Mouse (Mus musculus): ENCODE measurements at regions not wholly inside any gene's neighbourhood (a gene's known extent, or its start where the extent isn't known, plus 50 kb on each side); places are given as distances from the start of the nearest gene placed in this dataset.
A peak's percentile ranks its signal among the peaks of the same experiment; 100 is the strongest.

- no peak for ATAC-seq
- H3K9ac ChIP-seq (replicated peaks; ENCODE audit: low read length) = no peak overlapping the region
- 87% methylated on average over 2 of the region's 2 CpGs for WGBS
These were observed 186.2 kb upstream of the Usp24 start for GRCm38 (mm10) chr4:106129803-106130202.

GRCm38 (mm10) chr4:106133746-106134730 lies 182.0 kb upstream of the Usp24 start:
- Histone ChIP-seq H3K9ac (replicated peaks; ENCODE audit: low read length) (no peak overlapping the region), H3K9me3 (ENCODE audit: low read length) (no peaks in the 10 kb centered on the region), H3K4me2 (ENCODE audit: low read depth, low read length) (no peak overlapping the region), H3K27me3 (ENCODE audit: insufficient read depth, low read length) (no peaks in the 10 kb centered on the region), H3K36me3 (ENCODE audit: insufficient read depth, low read length) (no peaks in the 10 kb centered on the region), H3K4me1 (ENCODE audit: insufficient read depth, low read length) (no peaks in the 10 kb centered on the region), H3K4me3 (ENCODE audit: low read length) (no peak overlapping the region), H3K27ac (no peak overlapping the region)
- DNase-seq (ENCODE audit: low spot score) (no peak), ATAC-seq (no peak)
- TF ChIP-seq CTCF (IDR thresholded peaks at IDR 0.05; ENCODE audit: low read depth) = no peak
- WGBS = 59% methylated on average over 10 of the region's 10 CpGs

More at GRCm38 (mm10) chr4:106129803-106130202, 186.2 kb upstream of the Usp24 start:
- no peaks in the 10 kb centered on the region for H3K9me3 ChIP-seq (ENCODE audit: low read length)
- H3K27ac ChIP-seq = no peak overlapping the region
- TF ChIP-seq CTCF (IDR thresholded peaks at IDR 0.05; ENCODE audit: low read depth) = no peak
- H3K27me3 ChIP-seq (ENCODE audit: insufficient read depth, low read length) = no peaks in the 10 kb centered on the region
- no peak overlapping the region for H3K4me2 ChIP-seq (ENCODE audit: low read depth, low read length)
- no peaks in the 10 kb centered on the region for H3K4me1 ChIP-seq (ENCODE audit: insufficient read depth, low read length)
- DNase-seq (ENCODE audit: low spot score) = no peak
- no peak overlapping the region for H3K4me3 ChIP-seq (ENCODE audit: low read length)
- H3K36me3 ChIP-seq (ENCODE audit: insufficient read depth, low read length) = no peaks in the 10 kb centered on the region

GRCm38 (mm10) chr4:106142741-106143140 lies 173.3 kb upstream of the Usp24 start:
- Histone ChIP-seq H3K4me2 (ENCODE audit: low read depth, low read length) (no peak overlapping the region), H3K27me3 (ENCODE audit: insufficient read depth, low read length) (no peaks in the 10 kb centered on the region), H3K36me3 (ENCODE audit: insufficient read depth, low read length) (no peaks in the 10 kb centered on the region), H3K9ac (replicated peaks; ENCODE audit: low read length) (no peak overlapping the region), H3K27ac (no peak overlapping the region), H3K4me1 (ENCODE audit: insufficient read depth, low read length) (no peaks in the 10 kb centered on the region; the same call in 1 of the 2 replicates), H3K9me3 (ENCODE audit: low read length) (no peaks in the 10 kb centered on the region), H3K4me3 (ENCODE audit: low read length) (no peak overlapping the region)
- ATAC-seq (no peak), DNase-seq (ENCODE audit: low spot score) (no peak)
- TF ChIP-seq CTCF (IDR thresholded peaks at IDR 0.05; ENCODE audit: low read depth) = no peak
- 89% methylated on average over 4 of the region's 4 CpGs for WGBS

- TF ChIP-seq CTCF (IDR thresholded peaks at IDR 0.05; ENCODE audit: low read depth) = 0 out of 2 replicates have a peak, but pooled peaks have one; percentile 15
- no peak for DNase-seq (ENCODE audit: low spot score)
- 72% methylated on average over 7 of the region's 7 CpGs for WGBS
These were observed 171.5 kb upstream of the Usp24 start for GRCm38 (mm10) chr4:106144351-106145116.

GRCm38 (mm10) chr4:106146919-106147460 lies 169.0 kb upstream of the Usp24 start:
- 0 out of 2 replicates have a peak, but pooled peaks have one; percentile 1 for TF ChIP-seq CTCF (IDR thresholded peaks at IDR 0.05; ENCODE audit: low read depth)
- ATAC-seq = peak; percentile 51; the same call in 1 of the 2 replicates
- DNase-seq (ENCODE audit: low spot score) = peak; percentile 45

More at GRCm38 (mm10) chr4:106144351-106145116, 171.5 kb upstream of the Usp24 start:
- Histone ChIP-seq H3K9me3 (ENCODE audit: low read length) (no peaks in the 10 kb centered on the region), H3K36me3 (ENCODE audit: insufficient read depth, low read length) (no peaks in the 10 kb centered on the region), H3K4me1 (ENCODE audit: insufficient read depth, low read length) (no peaks in the 10 kb centered on the region; the same call in 1 of the 2 replicates), H3K4me2 (ENCODE audit: low read depth, low read length) (no peak overlapping the region), H3K4me3 (ENCODE audit: low read length) (no peak overlapping the region), H3K27ac (no peak overlapping the region), H3K9ac (replicated peaks; ENCODE audit: low read length) (no peak overlapping the region), H3K27me3 (ENCODE audit: insufficient read depth, low read length) (no peaks in the 10 kb centered on the region)
- no peak for ATAC-seq

GRCm38 (mm10) chr4:106148866-106149265 lies 167.1 kb upstream of the Usp24 start:
- H3K4me3 ChIP-seq (ENCODE audit: low read length) = no peak overlapping the region
- WGBS = 86% methylated on average over 3 of the region's 3 CpGs
- no peaks in the 10 kb centered on the region for H3K36me3 ChIP-seq (ENCODE audit: insufficient read depth, low read length)
- H3K4me2 ChIP-seq (ENCODE audit: low read depth, low read length) = no peak overlapping the region
- ATAC-seq (no peak), DNase-seq (ENCODE audit: low spot score) (no peak)
- H3K27me3 ChIP-seq (ENCODE audit: insufficient read depth, low read length) = no peaks in the 10 kb centered on the region
- no peaks in the 10 kb centered on the region for H3K9me3 ChIP-seq (ENCODE audit: low read length)
- H3K27ac ChIP-seq = no peak overlapping the region
- H3K9ac ChIP-seq (replicated peaks; ENCODE audit: low read length) = no peak overlapping the region
- H3K4me1 ChIP-seq (ENCODE audit: insufficient read depth, low read length) = no peaks in the 10 kb centered on the region; the same call in 1 of the 2 replicates
- TF ChIP-seq CTCF (IDR thresholded peaks at IDR 0.05; ENCODE audit: low read depth) = no peak

More at GRCm38 (mm10) chr4:106146919-106147460, 169.0 kb upstream of the Usp24 start:
- no peaks in the 10 kb centered on the region; the same call in 1 of the 2 replicates for H3K4me1 ChIP-seq (ENCODE audit: insufficient read depth, low read length)
- no peak overlapping the region for H3K4me2 ChIP-seq (ENCODE audit: low read depth, low read length)
- no peaks in the 10 kb centered on the region for H3K36me3 ChIP-seq (ENCODE audit: insufficient read depth, low read length)
- 56% methylated on average over 3 of the region's 3 CpGs for WGBS
- no peak overlapping the region for H3K27ac ChIP-seq
- H3K4me3 ChIP-seq (ENCODE audit: low read length) = no peak overlapping the region
- H3K27me3 ChIP-seq (ENCODE audit: insufficient read depth, low read length) = no peaks in the 10 kb centered on the region
- no peaks in the 10 kb centered on the region for H3K9me3 ChIP-seq (ENCODE audit: low read length)
- H3K9ac ChIP-seq (replicated peaks; ENCODE audit: low read length) = no peak overlapping the region

Measured in hindbrain, postnatal 0 days (tissue).